Mouse (Mus musculus): ENCODE data around the gene Smoc2. TPM values are rescaled to one million over a fixed set of nuclear protein-coding genes. Genes with fewer than 3 reads are reported as not detected.

Smoc2 gene
- polyA plus RNA-seq, 1 experiment from 2014 or later = 33.3 TPM

GRCm38 (mm10) chr17:14317439-14317838 is 38.1 kb downstream of the Smoc2 start:
- no peaks in the 10 kb centered on the region for H3K36me3 ChIP-seq (ENCODE audit: control insufficient read depth, insufficient read depth)
- no peak overlapping the region for H3K4me3 ChIP-seq (ENCODE audit: low read length)
- H3K9ac ChIP-seq (ENCODE audit: low read length) = no peak overlapping the region
- H3K27me3 ChIP-seq (ENCODE audit: control insufficient read depth, insufficient read depth, low read length) = no peaks in the 10 kb centered on the region; the same call in 1 of the 2 replicates
- no peak overlapping the region for H3K4me2 ChIP-seq (ENCODE audit: low read depth, low read length)
- ATAC-seq (replicated peaks; ENCODE audit: extremely low read depth, insufficient read depth, low FRiP score) = no peak
- H3K9me3 ChIP-seq (replicated peaks; ENCODE audit: control insufficient read depth, low read length) = no peaks in the 10 kb centered on the region
- H3K27ac ChIP-seq (ENCODE audit: low read length) = no peak overlapping the region
- WGBS = 21% methylated on average over 4 of the region's 4 CpGs
- H3K4me1 ChIP-seq (ENCODE audit: control insufficient read depth, insufficient read depth, low read length) = no peaks in the 10 kb centered on the region

- no peaks in the 10 kb centered on the region for H3K27me3 ChIP-seq (ENCODE audit: control insufficient read depth, insufficient read depth, low read length)
- 78% methylated on average over 7 of the region's 7 CpGs for WGBS
- no peak overlapping the region for H3K4me2 ChIP-seq (ENCODE audit: low read depth, low read length)
- H3K9ac ChIP-seq (ENCODE audit: low read length) = no peak overlapping the region
- no peak for ATAC-seq (replicated peaks; ENCODE audit: extremely low read depth, insufficient read depth, low FRiP score)
- H3K36me3 ChIP-seq (ENCODE audit: control insufficient read depth, insufficient read depth) = no peaks in the 10 kb centered on the region
- no peaks in the 10 kb centered on the region for H3K9me3 ChIP-seq (replicated peaks; ENCODE audit: control insufficient read depth, low read length)
- H3K4me3 ChIP-seq (ENCODE audit: low read length) = no peak overlapping the region
- no peaks in the 10 kb centered on the region for H3K4me1 ChIP-seq (ENCODE audit: control insufficient read depth, insufficient read depth, low read length)
- no peak overlapping the region for H3K27ac ChIP-seq (ENCODE audit: low read length)
These were observed 46.9 kb downstream of the Smoc2 start for GRCm38 (mm10) chr17:14326156-14326555.

GRCm38 (mm10) chr17:14328037-14328436 is 48.7 kb downstream of the Smoc2 start:
- H3K9me3 ChIP-seq (replicated peaks; ENCODE audit: control insufficient read depth, low read length) = no peaks in the 10 kb centered on the region
- H3K9ac ChIP-seq (ENCODE audit: low read length) = no peak overlapping the region
- 75% methylated on average over 9 of the region's 9 CpGs for WGBS
- H3K27ac ChIP-seq (ENCODE audit: low read length) = no peak overlapping the region
- H3K36me3 ChIP-seq (ENCODE audit: control insufficient read depth, insufficient read depth) = no peaks in the 10 kb centered on the region
- H3K27me3 ChIP-seq (ENCODE audit: control insufficient read depth, insufficient read depth, low read length) = no peaks in the 10 kb centered on the region
- no peak overlapping the region for H3K4me2 ChIP-seq (ENCODE audit: low read depth, low read length)
- no peak overlapping the region for H3K4me3 ChIP-seq (ENCODE audit: low read length)
- ATAC-seq (replicated peaks; ENCODE audit: extremely low read depth, insufficient read depth, low FRiP score) = no peak
- H3K4me1 ChIP-seq (ENCODE audit: control insufficient read depth, insufficient read depth, low read length) = no peaks in the 10 kb centered on the region

GRCm38 (mm10) chr17:14330498-14330897 is 51.2 kb downstream of the Smoc2 start:
- H3K4me2 ChIP-seq (ENCODE audit: low read depth, low read length) = no peak overlapping the region
- H3K4me1 ChIP-seq (ENCODE audit: control insufficient read depth, insufficient read depth, low read length) = no peaks in the 10 kb centered on the region
- no peaks in the 10 kb centered on the region for H3K9me3 ChIP-seq (replicated peaks; ENCODE audit: control insufficient read depth, low read length)
- H3K36me3 ChIP-seq (ENCODE audit: control insufficient read depth, insufficient read depth) = no peaks in the 10 kb centered on the region
- H3K4me3 ChIP-seq (ENCODE audit: low read length) = no peak overlapping the region
- H3K27me3 ChIP-seq (ENCODE audit: control insufficient read depth, insufficient read depth, low read length) = no peaks in the 10 kb centered on the region
- 78% methylated on average over 7 of the region's 7 CpGs for WGBS
- no peak for ATAC-seq (replicated peaks; ENCODE audit: extremely low read depth, insufficient read depth, low FRiP score)
- H3K27ac ChIP-seq (ENCODE audit: low read length) = no peak overlapping the region
- H3K9ac ChIP-seq (ENCODE audit: low read length) = no peak overlapping the region

DNA sequence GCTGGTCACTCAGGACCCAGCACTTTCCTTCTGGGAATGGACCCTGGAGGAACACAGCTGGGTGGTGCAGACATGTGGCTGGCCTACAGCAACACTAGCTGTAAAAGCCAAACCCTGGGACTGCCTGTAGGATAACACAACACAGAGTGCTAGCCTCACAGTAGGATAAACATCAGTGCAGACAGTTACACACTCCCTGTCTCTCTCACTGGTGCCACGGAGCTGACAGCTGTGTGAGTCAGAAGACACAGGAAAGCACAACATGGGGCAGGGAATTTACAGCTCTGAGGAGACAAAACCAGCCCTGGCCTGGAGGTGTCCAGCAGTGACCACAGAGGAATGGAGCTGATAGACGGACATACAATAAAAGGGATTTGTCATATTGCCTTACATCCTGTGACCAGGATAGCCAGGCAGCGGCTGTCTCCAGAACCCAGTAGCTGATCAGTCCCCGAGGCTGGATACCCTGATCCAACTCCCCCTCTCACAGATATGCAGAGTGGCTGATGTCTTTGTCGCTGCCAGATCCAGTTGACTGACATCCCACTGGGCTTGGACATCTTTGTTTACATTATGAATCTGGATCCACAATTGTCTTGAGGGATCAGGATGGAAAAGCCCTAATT is 60.7 kb downstream of the Smoc2 start:
- no peak for ATAC-seq (replicated peaks; ENCODE audit: extremely low read depth, insufficient read depth, low FRiP score)
- H3K27ac ChIP-seq (ENCODE audit: low read length) = no peak overlapping the region
- H3K36me3 ChIP-seq (ENCODE audit: control insufficient read depth, insufficient read depth) = no peaks in the 10 kb centered on the region
- no peak overlapping the region for H3K9ac ChIP-seq (ENCODE audit: low read length)
- no peak overlapping the region for H3K4me3 ChIP-seq (ENCODE audit: low read length)
- WGBS = 44% methylated on average over 5 of the region's 5 CpGs
- H3K9me3 ChIP-seq (replicated peaks; ENCODE audit: control insufficient read depth, low read length) = no peaks in the 10 kb centered on the region
- peaks cover 15% of the 10 kb centered on the region for H3K27me3 ChIP-seq (ENCODE audit: control insufficient read depth, insufficient read depth, low read length)
- no peaks in the 10 kb centered on the region for H3K4me1 ChIP-seq (ENCODE audit: control insufficient read depth, insufficient read depth, low read length)
- H3K4me2 ChIP-seq (ENCODE audit: low read depth, low read length) = no peak overlapping the region

DNA sequence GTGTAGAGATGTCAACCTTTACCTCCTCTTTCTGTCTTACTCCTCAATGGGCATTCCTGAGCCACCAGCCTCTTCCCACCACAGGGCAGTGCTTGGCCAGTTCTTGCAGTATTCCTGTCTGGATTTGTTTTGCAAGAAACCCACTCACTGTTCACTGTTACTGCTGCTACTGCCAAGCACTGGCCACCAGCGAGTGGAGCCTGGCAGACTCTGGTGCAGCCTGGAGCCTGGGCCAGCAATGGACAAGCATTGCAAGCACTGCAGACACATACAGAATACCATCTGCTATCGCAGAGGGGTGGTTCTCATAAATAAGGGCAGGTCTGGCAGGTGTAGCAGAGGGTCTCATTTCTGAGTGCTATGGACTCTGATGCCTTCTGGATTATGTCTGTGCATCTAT is 61.4 kb downstream of the Smoc2 start:
- no peak overlapping the region for H3K9ac ChIP-seq (ENCODE audit: low read length)
- WGBS = 65% methylated on average over 2 of the region's 2 CpGs
- no peak for ATAC-seq (replicated peaks; ENCODE audit: extremely low read depth, insufficient read depth, low FRiP score)
- H3K27ac ChIP-seq (ENCODE audit: low read length) = no peak overlapping the region
- no peak overlapping the region for H3K4me2 ChIP-seq (ENCODE audit: low read depth, low read length)
- no peaks in the 10 kb centered on the region for H3K36me3 ChIP-seq (ENCODE audit: control insufficient read depth, insufficient read depth)
- no peaks in the 10 kb centered on the region for H3K4me1 ChIP-seq (ENCODE audit: control insufficient read depth, insufficient read depth, low read length)
- H3K27me3 ChIP-seq (ENCODE audit: control insufficient read depth, insufficient read depth, low read length) = peaks cover 18% of the 10 kb centered on the region
- H3K9me3 ChIP-seq (replicated peaks; ENCODE audit: control insufficient read depth, low read length) = no peaks in the 10 kb centered on the region
- H3K4me3 ChIP-seq (ENCODE audit: low read length) = no peak overlapping the region

DNA sequence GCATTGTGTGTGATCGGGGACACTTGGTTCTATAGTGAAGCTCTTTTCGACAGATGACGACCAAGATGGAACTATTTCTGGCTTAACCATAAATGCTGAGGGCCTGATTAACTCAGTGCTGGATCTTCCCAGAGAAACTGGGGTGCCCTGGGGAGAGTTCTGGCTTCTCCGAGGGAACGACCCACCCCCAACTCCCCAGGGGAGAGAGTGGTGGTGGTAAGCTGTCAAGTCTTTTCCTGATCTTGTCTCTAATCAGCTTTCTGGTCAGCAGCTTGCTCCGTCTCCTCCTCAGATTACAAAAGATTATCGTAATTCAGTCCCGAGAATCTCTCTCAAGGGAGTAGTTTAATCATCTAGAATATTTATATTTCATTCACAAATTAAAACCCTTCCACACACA is 63.2 kb downstream of the Smoc2 start:
- Histone ChIP-seq H3K9me3 (replicated peaks; ENCODE audit: control insufficient read depth, low read length) (no peaks in the 10 kb centered on the region), H3K27me3 (ENCODE audit: control insufficient read depth, insufficient read depth, low read length) (peaks cover 18% of the 10 kb centered on the region)
- 17% methylated on average over 8 of the region's 8 CpGs for WGBS

GRCm38 (mm10) chr17:14343442-14343841 is 64.1 kb downstream of the Smoc2 start:
- Histone ChIP-seq H3K27me3 (ENCODE audit: control insufficient read depth, insufficient read depth, low read length) (peaks cover 18% of the 10 kb centered on the region), H3K4me2 (ENCODE audit: low read depth, low read length) (no peak overlapping the region), H3K9ac (ENCODE audit: low read length) (no peak overlapping the region), H3K4me1 (ENCODE audit: control insufficient read depth, insufficient read depth, low read length) (no peaks in the 10 kb centered on the region), H3K27ac (ENCODE audit: low read length) (no peak overlapping the region), H3K36me3 (ENCODE audit: control insufficient read depth, insufficient read depth) (no peaks in the 10 kb centered on the region), H3K9me3 (replicated peaks; ENCODE audit: control insufficient read depth, low read length) (no peaks in the 10 kb centered on the region), H3K4me3 (ENCODE audit: low read length) (no peak overlapping the region)
- ATAC-seq (replicated peaks; ENCODE audit: extremely low read depth, insufficient read depth, low FRiP score) = no peak
- WGBS = 82% methylated on average over 12 of the region's 12 CpGs

More for the DNA sequence above, 63.2 kb downstream of the Smoc2 start:
- Histone ChIP-seq H3K36me3 (ENCODE audit: control insufficient read depth, insufficient read depth) (no peaks in the 10 kb centered on the region), H3K9ac (ENCODE audit: low read length) (no peak overlapping the region), H3K4me1 (ENCODE audit: control insufficient read depth, insufficient read depth, low read length) (no peaks in the 10 kb centered on the region), H3K27ac (ENCODE audit: low read length) (no peak overlapping the region), H3K4me3 (ENCODE audit: low read length) (no peak overlapping the region), H3K4me2 (ENCODE audit: low read depth, low read length) (no peak overlapping the region)
- ATAC-seq (replicated peaks; ENCODE audit: extremely low read depth, insufficient read depth, low FRiP score) = no peak

GRCm38 (mm10) chr17:14345556-14345955 is 66.2 kb downstream of the Smoc2 start:
- Histone ChIP-seq H3K4me3 (ENCODE audit: low read length) (no peak overlapping the region), H3K27ac (ENCODE audit: low read length) (no peak overlapping the region), H3K9me3 (replicated peaks; ENCODE audit: control insufficient read depth, low read length) (no peaks in the 10 kb centered on the region), H3K4me2 (ENCODE audit: low read depth, low read length) (no peak overlapping the region), H3K4me1 (ENCODE audit: control insufficient read depth, insufficient read depth, low read length) (no peaks in the 10 kb centered on the region), H3K36me3 (ENCODE audit: control insufficient read depth, insufficient read depth) (no peaks in the 10 kb centered on the region), H3K27me3 (ENCODE audit: control insufficient read depth, insufficient read depth, low read length) (peaks cover 17% of the 10 kb centered on the region), H3K9ac (ENCODE audit: low read length) (no peak overlapping the region)
- no peak for ATAC-seq (replicated peaks; ENCODE audit: extremely low read depth, insufficient read depth, low FRiP score)
- WGBS = 67% methylated on average over 4 of the region's 4 CpGs
